Mouse (Mus musculus): Measurements from ENCODE around the gene Lipa.

- TF ChIP-seq GATA1 (IDR thresholded peaks at IDR 0.05; ENCODE audit: low read length) = no peak
- TF ChIP-seq TAL1 (IDR thresholded peaks at IDR 0.05; ENCODE audit: low read length) = no peak
These were observed 7.2 kb downstream of the Lipa start for GRCm38 (mm10) chr19:34520051-34520450.
